Mouse (Mus musculus) cerebellum, adult 2 months (tissue): ENCODE data around the gene Cgas. TPM values are rescaled to one million over a fixed set of nuclear protein-coding genes. Genes with fewer than 3 reads are reported as not detected.

Source experiments
- DNase-seq, 2 experiments: peaks; one replicate each; pipeline ENCODE4 v3.0.0; 2021
- H3K27ac ChIP-seq: fragments of 200-500 bp; 2 replicates; pipeline ENCODE4 v1.5.1; 2012; ENCODE audit warnings: low read length, control low read depth, inconsistent platforms; ENCODE audit not compliant: insufficient read depth
- H3K27me3 ChIP-seq: fragments of 200-500 bp; 2 replicates; pipeline ENCODE4 v1.6.1; 2012; ENCODE audit warnings: inconsistent platforms, mild to moderate bottlenecking, low read length, moderate library complexity; ENCODE audit not compliant: control insufficient read depth, insufficient read depth
- H3K4me1 ChIP-seq: fragments of 200-500 bp; 2 replicates; pipeline ENCODE4 v1.6.1; 2011; ENCODE audit warnings: low read length; ENCODE audit not compliant: control insufficient read depth, insufficient read depth
- H3K4me3 ChIP-seq: fragments of 200-500 bp; replicated peaks from 2 replicates; pipeline ENCODE3; 2011; ENCODE audit warnings: mild to moderate bottlenecking, low read depth, low read length, control low read depth; ENCODE audit not compliant: insufficient read depth
- CTCF ChIP-seq: fragments of 200-500 bp; IDR thresholded peaks from 2 replicates; pipeline ENCODE4 v1.5.1; 2011; ENCODE audit warnings: low read depth, mild to moderate bottlenecking, control low read depth, low read length, moderate library complexity, borderline replicate concordance; ENCODE audit not compliant: insufficient read depth
- POLR2A ChIP-seq: fragments of 200-500 bp; IDR thresholded peaks from 2 replicates; pipeline ENCODE4 v1.6.1; 2011; ENCODE audit warnings: low read length, control low read depth, borderline replicate concordance; ENCODE audit not compliant: insufficient read depth
- WGBS: fragments of 180-500 bp; shearing (Covaris S2); methylation state at CpG from one replicate; pipeline ENCODE4 v1.1.7; 2018; 5-methylcytosine and 5-hydroxymethylcytosine counted together
- polyA plus RNA-seq: library from polyadenylated mRNA; depleted of rRNA; stranded (reverse); fragments of >200 nt; gene quantifications from 2 replicates; pipeline ENCODE4 v1.2.3, GENCODE M21; 2012; rRNA removed

Gene Cgas
- polyA plus RNA-seq, 1 experiment = 0.33 TPM

DNA sequence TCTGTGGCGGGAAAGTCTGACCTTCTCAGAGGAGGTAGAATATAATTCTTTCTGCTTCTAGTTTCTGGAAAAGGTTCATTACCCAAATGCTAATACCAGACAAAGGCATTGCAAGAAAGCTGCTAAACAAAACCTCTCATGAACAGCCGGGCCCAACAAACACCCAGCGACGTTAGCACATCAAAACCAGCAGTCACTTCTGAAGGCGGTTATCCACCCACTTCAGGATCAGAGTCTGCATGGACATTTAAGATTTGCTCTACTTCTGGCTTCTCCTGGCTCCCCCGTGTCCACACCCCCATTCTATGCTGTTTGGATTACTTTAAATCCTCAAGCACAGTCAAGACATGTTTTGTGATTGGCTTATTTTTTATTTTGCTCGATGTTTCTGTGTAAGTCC is 48.4 kb downstream of the Cgas start:
- 71% methylated on average over 7 of the region's 7 CpGs for WGBS
- Histone ChIP-seq H3K4me3 (no peak overlapping the region), H3K27me3 (peaks cover 9% of the 10 kb centered on the region; the same call in 1 of the 2 replicates), H3K27ac (no peak overlapping the region), H3K4me1 (no peaks in the 10 kb centered on the region)
- no peak for TF ChIP-seq POLR2A
- TF ChIP-seq CTCF = no peak
- no peak for DNase-seq

DNA sequence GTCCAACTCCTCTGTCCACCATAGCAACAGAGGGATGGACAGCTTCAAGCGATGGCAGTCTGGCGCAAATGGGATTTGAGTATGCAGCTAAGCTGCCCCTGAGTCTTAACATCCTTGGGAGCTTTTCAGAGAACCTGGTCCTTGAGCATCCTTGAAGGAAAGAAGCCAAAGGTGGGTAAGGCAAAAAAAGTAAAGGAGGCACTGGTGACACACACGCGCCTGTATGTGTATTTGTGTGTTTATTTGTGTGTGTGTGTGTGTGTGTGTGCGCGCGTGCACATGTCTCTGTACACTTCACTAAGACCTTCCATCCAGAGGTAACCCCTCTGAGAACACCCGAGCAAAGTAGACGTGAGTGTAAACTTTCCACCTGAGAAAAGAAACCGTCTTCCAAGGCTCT is 49.3 kb downstream of the Cgas start:
- no peak for TF ChIP-seq CTCF
- TF ChIP-seq POLR2A = no peak
- Histone ChIP-seq H3K27me3 (peaks cover 9% of the 10 kb centered on the region; the same call in 1 of the 2 replicates), H3K27ac (no peak overlapping the region), H3K4me3 (no peak overlapping the region), H3K4me1 (no peaks in the 10 kb centered on the region)
- no peak for DNase-seq
- WGBS = 86% methylated on average over 10 of the region's 10 CpGs

DNA sequence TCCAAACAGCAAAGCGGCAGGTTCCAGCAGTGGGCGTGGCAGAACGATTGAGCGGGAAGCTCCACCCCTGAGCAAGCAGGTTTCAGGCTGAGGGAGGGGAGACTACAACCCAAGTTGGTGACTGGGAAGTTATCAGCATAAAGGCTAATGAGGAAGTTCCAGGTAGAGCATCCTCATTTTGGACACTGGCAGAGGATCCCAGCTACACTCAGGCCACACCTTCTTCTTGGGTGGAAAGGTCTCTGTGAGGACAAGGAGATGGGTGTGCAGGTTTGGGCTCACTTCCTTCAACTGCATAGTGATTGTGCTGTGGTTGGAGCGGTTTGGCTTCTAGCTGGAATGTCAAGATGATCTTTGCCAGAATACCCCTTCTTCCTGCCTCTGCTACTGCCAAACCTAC is 53.1 kb downstream of the Cgas start:
- no peak for DNase-seq
- Histone ChIP-seq H3K4me3 (no peak overlapping the region), H3K27ac (no peak overlapping the region), H3K27me3 (no peaks in the 10 kb centered on the region; the same call in 1 of the 2 replicates), H3K4me1 (no peaks in the 10 kb centered on the region)
- 63% methylated on average over 5 of the region's 5 CpGs for whole genome bisulfite sequencing
- TF ChIP-seq POLR2A (no peak), CTCF (no peak)

DNA sequence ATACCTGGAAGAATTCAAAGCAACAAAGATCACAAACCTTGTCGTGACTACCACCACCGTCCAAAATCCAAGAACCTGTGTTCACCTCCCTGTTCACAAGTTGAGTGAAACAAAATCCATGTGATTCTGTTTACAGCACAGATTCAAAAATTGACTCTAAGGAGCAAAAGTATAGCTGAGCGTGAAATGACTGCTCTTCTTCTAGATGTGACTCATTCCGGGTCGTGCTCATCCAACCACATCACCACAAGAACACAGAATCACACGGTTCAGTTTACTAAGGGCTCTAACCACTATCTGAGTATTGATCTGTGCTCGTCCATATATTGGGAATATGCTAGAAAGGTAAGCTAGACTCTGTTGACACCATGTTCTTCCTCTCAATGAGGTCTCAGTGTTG is 56.1 kb downstream of the Cgas start:
- DNase-seq = no peak
- Histone ChIP-seq H3K4me1 (no peaks in the 10 kb centered on the region), H3K4me3 (no peak overlapping the region), H3K27me3 (no peaks in the 10 kb centered on the region), H3K27ac (no peak overlapping the region)
- 86% methylated on average over 7 of the region's 7 CpGs for WGBS
- TF ChIP-seq POLR2A = no peak
- TF ChIP-seq CTCF = no peak

DNA sequence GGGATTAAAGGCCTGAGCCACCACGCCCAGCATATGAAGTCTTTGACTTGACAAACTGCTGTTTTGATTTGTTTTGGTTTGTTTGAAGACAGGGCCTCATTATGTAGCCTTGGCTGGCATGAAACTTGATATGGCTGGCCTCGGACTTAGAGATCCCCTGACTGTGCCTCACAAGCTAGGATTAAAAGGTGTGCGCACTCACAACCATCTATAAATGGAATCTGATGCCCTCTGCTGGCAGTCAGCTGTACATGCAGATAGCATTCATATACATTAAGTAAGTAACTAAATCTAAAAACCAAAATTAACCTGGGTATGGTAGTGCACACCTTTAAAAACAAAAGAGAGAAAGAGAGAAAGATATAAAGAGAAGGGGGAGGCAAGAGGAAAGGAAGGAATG is 57.1 kb downstream of the Cgas start:
- no peak for TF ChIP-seq POLR2A
- no peak for TF ChIP-seq CTCF
- Histone ChIP-seq H3K4me3 (no peak overlapping the region), H3K27me3 (no peaks in the 10 kb centered on the region), H3K4me1 (no peaks in the 10 kb centered on the region), H3K27ac (no peak overlapping the region)
- 54% methylated on average over 3 of the region's 3 CpGs for WGBS
- no peak for DNase-seq

Other genes with a start within 250 kb of the Cgas start
- gene Gsta1, start 212.6 kb downstream of the Cgas start, polyA plus RNA-seq = not detected in 2 replicates
- not detected in 2 replicates for gene Gm3776, start 186.1 kb downstream of the Cgas start, polyA plus RNA-seq
- gene Gm10639, start 153.3 kb downstream of the Cgas start, polyA plus RNA-seq = not detected in 2 replicates
- not detected in 2 replicates for gene Omt2a, start 128.4 kb downstream of the Cgas start, polyA plus RNA-seq
- gene Omt2b, start 115.6 kb downstream of the Cgas start, polyA plus RNA-seq = not detected in 2 replicates
- not detected in 2 replicates for gene Gsta2, start 87.4 kb downstream of the Cgas start, polyA plus RNA-seq
- 0.41 TPM in 2 replicates for gene Dppa5a, start 75.1 kb downstream of the Cgas start, polyA plus RNA-seq
- gene Ooep, start 64.5 kb downstream of the Cgas start, polyA plus RNA-seq = 0.23 and 0.24 TPM in 2 replicates
- 0.05 and 0.08 TPM in 2 replicates for gene Ddx43, start 47.5 kb downstream of the Cgas start, polyA plus RNA-seq
- gene Mto1, start 5.0 kb upstream of the Cgas start, polyA plus RNA-seq = 31.6 TPM in 2 replicates
- gene Gm17324, start 5.5 kb upstream of the Cgas start, polyA plus RNA-seq = 0.34 and 0.40 TPM in 2 replicates
- gene Eef1a1, start 45.9 kb upstream of the Cgas start, polyA plus RNA-seq = 2,299 and 2,427 TPM in 2 replicates
- gene Slc17a5, start 144.8 kb upstream of the Cgas start, polyA plus RNA-seq = 13.7 and 14.0 TPM in 2 replicates
- gene Cd109, start 172.3 kb upstream of the Cgas start, polyA plus RNA-seq = 0.20 and 0.33 TPM in 2 replicates